Mouse (Mus musculus) limb, embryonic 13.5 days (tissue): ENCODE measurements around the gene Lbp. TPM values are rescaled to one million over a fixed set of nuclear protein-coding genes. Genes with fewer than 3 reads are reported as not detected.

ENCODE experiments used
- polyA plus RNA-seq: library from polyadenylated mRNA; unstranded; fragments of >200 nt; fragmentation: Nextera tagmentation; extraction: Ambion mirVana; gene quantifications from 2 replicates; pipeline ENCODE4 v1.2.1, GENCODE M21; 2015

Lbp gene
- polyA plus RNA-seq, 1 experiment from 2014 or later = 3.9 TPM

Other genes starting within 250 kb of the Lbp start
- gene Tgm2, start 160.1 kb upstream of the Lbp start, polyA plus RNA-seq = 6.2 and 7.5 TPM in 2 replicates
- 16.4 and 17.4 TPM in 2 replicates for gene D630003M21Rik, start 77.3 kb upstream of the Lbp start, polyA plus RNA-seq
- not detected in 2 replicates for gene Bpi, start 48.4 kb upstream of the Lbp start, polyA plus RNA-seq
- 8.7 and 9.9 TPM in 2 replicates for gene Snhg11, start 69.1 kb downstream of the Lbp start, polyA plus RNA-seq
- gene Ralgapb, start 103.4 kb downstream of the Lbp start, polyA plus RNA-seq = 17.5 and 18.6 TPM in 2 replicates
- gene Adig, start 196.1 kb downstream of the Lbp start, polyA plus RNA-seq = 0.36 and 0.47 TPM in 2 replicates
- gene Arhgap40, start 206.3 kb downstream of the Lbp start, polyA plus RNA-seq = 0.84 and 1.1 TPM in 2 replicates